Mouse (Mus musculus) spleen, embryonic (tissue): ENCODE measurements around the gene Ube2a.

ENCODE experiments used
- CTCF ChIA-PET: fragments of 350-600 bp; sonication (Branson Sonifier 250); formaldehyde crosslinking; loops from one replicate; lab custom pipeline; 2022; lab: Charles Lee

Gene Ube2a

GRCm38 (mm10) chrX:36901655-36902054, 28.0 kb downstream of the Ube2a start:
- CTCF ChIA-PET = no interaction called here

GRCm38 (mm10) chrX:36902321-36903114, 28.8 kb downstream of the Ube2a start, which contains the start of gene Nkrf:
TSS of gene Nkrf (minus strand) at chrX:36902899.
- CTCF ChIA-PET = interaction anchor here (0.7 kb wide), 1 partner anchor 81 kb away, joined by 3 read pairs; no protein-coding TSS in a partner anchor

- CTCF ChIA-PET = interaction anchor here (0.6 to 0.7 kb wide), 2 partner anchors 44 to 81 kb away, joined by 3 read pairs; no protein-coding TSS in a partner anchor
Observed at GRCm38 (mm10) chrX:36903115-36903768, 29.5 kb downstream of the Ube2a start.

- CTCF ChIA-PET = interaction anchor here (0.5 kb wide), 1 partner anchor 171 kb away, joined by 4 read pairs; no protein-coding TSS in a partner anchor
Observed at GRCm38 (mm10) chrX:36906539-36906938, 32.8 kb downstream of the Ube2a start.

GRCm38 (mm10) chrX:36911343-36911742, 37.6 kb downstream of the Ube2a start:
- CTCF ChIA-PET = no interaction called here

- CTCF ChIA-PET = interaction anchor here (1.0 kb wide), 1 partner anchor 10 kb away, joined by 3 read pairs; no protein-coding TSS in a partner anchor
Observed at GRCm38 (mm10) chrX:36917749-36918148, 44.0 kb downstream of the Ube2a start.

GRCm38 (mm10) chrX:36921346-36921745, 47.6 kb downstream of the Ube2a start:
- CTCF ChIA-PET = no interaction called here

- CTCF ChIA-PET = no interaction called here
Observed at GRCm38 (mm10) chrX:36928791-36929190, 55.1 kb downstream of the Ube2a start.

GRCm38 (mm10) chrX:36929694-36930093, 56.0 kb downstream of the Ube2a start:
- CTCF ChIA-PET = interaction anchor here (0.5 kb wide), 1 partner anchor 179 kb away, joined by 5 read pairs; no protein-coding TSS in a partner anchor

GRCm38 (mm10) chrX:36930574-36930973, 56.9 kb downstream of the Ube2a start:
- CTCF ChIA-PET = no interaction called here
